ENCODE assay signal across 8 mouse cellular contexts in genomic region chr4:118178952-118179466, GRCm38 (mm10). TPM values are rescaled to one million over a fixed set of nuclear protein-coding genes. Genes with fewer than 3 reads are reported as not detected.
DNase-seq lines count a peak whose midpoint lies in the region; ATAC-seq and TF ChIP-seq lines count a peak whose summit lies in the region.

No protein-coding gene starts in this region.

- WGBS in kidney, embryonic 16.5 days, result 1% methylated on average over 12 of the region's 12 CpGs
- 0% methylated on average over 12 of the region's 12 CpGs for WGBS in intestine, embryonic 16.5 days
- WGBS in neural tube, embryonic 12.5 days, result 2% methylated on average over 12 of the region's 12 CpGs

- peak overlapping the region; percentile 72 for H3K4me2 ChIP-seq in kidney, embryonic 16.5 days (replicated peaks; ENCODE audit: low read depth, low read length)
- H3K4me2 ChIP-seq in intestine, embryonic 16.5 days (ENCODE audit: low read depth, low read length), result peak overlapping the region; percentile 62
- peak overlapping the region; percentile 74 for H3K4me2 ChIP-seq in neural tube, embryonic 12.5 days (replicated peaks)

- no peaks in the 10 kb centered on the region for H3K9me3 ChIP-seq in kidney, embryonic 16.5 days (ENCODE audit: low read length)
- no peaks in the 10 kb centered on the region for H3K9me3 ChIP-seq in intestine, embryonic 16.5 days (ENCODE audit: control insufficient read depth, low read length)
- no peaks in the 10 kb centered on the region for H3K9me3 ChIP-seq in neural tube, embryonic 12.5 days

- H3K9ac ChIP-seq in kidney, embryonic 16.5 days (replicated peaks; ENCODE audit: low read length), result peak overlapping the region; percentile 85
- H3K9ac ChIP-seq in intestine, embryonic 16.5 days (ENCODE audit: low read depth, low read length), result peak overlapping the region; percentile 87
- peak overlapping the region; percentile 73 for H3K9ac ChIP-seq in neural tube, embryonic 12.5 days

- no peak for TF ChIP-seq CTCF in cortical plate, adult 2 months (IDR thresholded peaks at IDR 0.05; ENCODE audit: extremely low read depth, insufficient read depth, low read length)

- H3K4me1 ChIP-seq in kidney, embryonic 16.5 days (ENCODE audit: insufficient read depth, low read length), result peaks cover 16% of the 10 kb centered on the region
- peaks cover 2% of the 10 kb centered on the region; the same call in 1 of the 2 replicates for H3K4me1 ChIP-seq in cortical plate, adult 2 months (ENCODE audit: control insufficient read depth, insufficient read depth, low read length)
- H3K4me1 ChIP-seq in intestine, embryonic 16.5 days (ENCODE audit: control insufficient read depth, insufficient read depth, low read length), result peaks cover 5% of the 10 kb centered on the region
- peaks cover 11% of the 10 kb centered on the region for H3K4me1 ChIP-seq in neural tube, embryonic 12.5 days

- DNase-seq in kidney, postnatal 36 days, result no peak
- no peak for DNase-seq in layer of hippocampus, postnatal 14 days (ENCODE audit: low spot score in 2 of 2)
- no peak for DNase-seq in frontal cortex, adult 2 months (ENCODE audit: extremely low spot score in 1 of 2, low spot score in 1 of 2)
- no peak for DNase-seq in urinary bladder, postnatal 36 days (ENCODE audit: low spot score in 2 of 2)

- no peak for TF ChIP-seq POLR2A in cortical plate, adult 2 months (IDR thresholded peaks at IDR 0.05; ENCODE audit: extremely low read depth, insufficient read depth, low read length)

- peak overlapping the region; percentile 65 for H3K4me3 ChIP-seq in kidney, embryonic 16.5 days (ENCODE audit: low read length)
- peak overlapping the region; percentile 48 for H3K4me3 ChIP-seq in cortical plate, adult 2 months (ENCODE audit: insufficient read depth, low read length)
- H3K4me3 ChIP-seq in intestine, embryonic 16.5 days (ENCODE audit: low read length), result peak overlapping the region; percentile 82
- H3K4me3 ChIP-seq in neural tube, embryonic 12.5 days, result peak overlapping the region; percentile 78

- peaks cover 30% of the 10 kb centered on the region for H3K36me3 ChIP-seq in kidney, embryonic 16.5 days (ENCODE audit: insufficient read depth, low read length)
- peaks cover under 1% of the 10 kb centered on the region; the same call in 1 of the 2 replicates for H3K36me3 ChIP-seq in intestine, embryonic 16.5 days (ENCODE audit: control insufficient read depth, insufficient read depth, low read length)
- H3K36me3 ChIP-seq in neural tube, embryonic 12.5 days, result peaks cover 33% of the 10 kb centered on the region

- peak overlapping the region; percentile 96; the same call in 1 of the 2 replicates for H3K27ac ChIP-seq in kidney, embryonic 16.5 days (ENCODE audit: low read length)
- H3K27ac ChIP-seq in cortical plate, adult 2 months (ENCODE audit: insufficient read depth, low read length), result no peak overlapping the region
- H3K27ac ChIP-seq in intestine, embryonic 16.5 days (ENCODE audit: low read length), result peak overlapping the region; percentile 98
- peak overlapping the region; percentile 89; the same call in 1 of the 2 replicates for H3K27ac ChIP-seq in neural tube, embryonic 12.5 days

- H3K27me3 ChIP-seq in kidney, embryonic 16.5 days (ENCODE audit: insufficient read depth, low read length), result no peaks in the 10 kb centered on the region
- no peaks in the 10 kb centered on the region for H3K27me3 ChIP-seq in intestine, embryonic 16.5 days (replicated peaks; ENCODE audit: control insufficient read depth, insufficient read depth, low read length)
- no peaks in the 10 kb centered on the region for H3K27me3 ChIP-seq in neural tube, embryonic 12.5 days (replicated peaks)

- ATAC-seq in kidney, embryonic 16.5 days (ENCODE audit: low FRiP score, low TSS enrichment), result no peak
- ATAC-seq in intestine, embryonic 16.5 days, result no peak
- no peak for ATAC-seq in neural tube, embryonic 12.5 days (ENCODE audit: low FRiP score, low read depth)

RNA-seq across cellular contexts. Expression of gene Kdm4a, which starts 0.8 kb away (rescaled TPM):
- polyA plus RNA-seq in kidney, embryonic 16.5 days (2015; fragmentation: Nextera tagmentation; extraction: Ambion mirVana), result 40.5 and 40.9 TPM in 2 replicates
- 35.3 and 37.8 TPM in 2 replicates for polyA plus RNA-seq in cortical plate, adult 2 months (2012; rRNA removed)
- 18.0 and 18.6 TPM in 2 replicates for polyA plus RNA-seq in intestine, embryonic 16.5 days (2015; fragmentation: Nextera tagmentation; extraction: Ambion mirVana)
- 55.1 and 62.3 TPM in 2 replicates for polyA plus RNA-seq in neural tube, embryonic 12.5 days (2016; fragmentation: Nextera tagmentation; extraction: Ambion mirVana)
- 10 to 100 TPM; 52.6 to 55.7 TPM for total RNA-seq in layer of hippocampus, postnatal 14 days (2021)
- polyA plus RNA-seq in frontal cortex, adult 2 months (2012; rRNA removed), result 42.5 and 50.0 TPM in 2 replicates

RNA-seq across cellular contexts. Expression of gene St3gal3, which starts 44.3 kb away (rescaled TPM):
- 8.7 and 9.2 TPM in 2 replicates for polyA plus RNA-seq in kidney, embryonic 16.5 days (2015; fragmentation: Nextera tagmentation; extraction: Ambion mirVana)
- polyA plus RNA-seq in cortical plate, adult 2 months (2012; rRNA removed), result 52.3 and 55.8 TPM in 2 replicates
- 8.6 and 10.1 TPM in 2 replicates for polyA plus RNA-seq in intestine, embryonic 16.5 days (2015; fragmentation: Nextera tagmentation; extraction: Ambion mirVana)
- 9.4 and 12.3 TPM in 2 replicates for polyA plus RNA-seq in neural tube, embryonic 12.5 days (2016; fragmentation: Nextera tagmentation; extraction: Ambion mirVana)
- total RNA-seq in layer of hippocampus, postnatal 14 days (2021), result 10 to 100 TPM; 40.7 to 43.0 TPM
- polyA plus RNA-seq in frontal cortex, adult 2 months (2012; rRNA removed), result 50.9 and 53.0 TPM in 2 replicates
